Mouse (Mus musculus): Measurements from ENCODE around the gene Parg. TPM values are rescaled to one million over a fixed set of nuclear protein-coding genes. Genes with fewer than 3 reads are reported as not detected.

Parg gene
- 16.7 and 16.8 TPM in 2 replicates for polyA plus RNA-seq (2012; rRNA removed)

GRCm38 (mm10) chr14:32201791-32202451, at the start of gene Parg, which contains the start of gene Timm23:
TSS of gene Parg (plus strand) at chr14:32201949.
TSS of gene Timm23 (minus strand) at chr14:32201898.

GRCm38 (mm10) chr14:32159690-32160246, 42.0 kb upstream of the Parg start, which contains the start of gene Ncoa4:
TSS of gene Ncoa4 (plus strand) at chr14:32159865.

GRCm38 (mm10) chr14:32321732-32322685, 120.3 kb downstream of the Parg start, which contains the start of gene Ogdhl:
TSS of gene Ogdhl (plus strand) at chr14:32322019.

Other genes with a start within 250 kb of the Parg start
- 0.90 and 0.91 TPM in 2 replicates for gene Galnt15, start 173.0 kb upstream of the Parg start, polyA plus RNA-seq (2012; rRNA removed)
- gene Oxnad1, start 116.6 kb upstream of the Parg start, polyA plus RNA-seq (2012; rRNA removed) = 22.1 and 23.4 TPM in 2 replicates
- gene Dph3, start 116.2 kb upstream of the Parg start, polyA plus RNA-seq (2012; rRNA removed) = 45.1 and 50.9 TPM in 2 replicates
- not detected in 2 replicates for gene Msmb, start 59.9 kb upstream of the Parg start, polyA plus RNA-seq (2012; rRNA removed)
- 63.1 and 69.4 TPM in 2 replicates for gene Ncoa4, start 42.1 kb upstream of the Parg start, polyA plus RNA-seq (2012; rRNA removed)
- 141 and 160 TPM in 2 replicates for gene Timm23, start 51 bp upstream of the Parg start, polyA plus RNA-seq (2012; rRNA removed)
- gene Ogdhl, start 120.1 kb downstream of the Parg start, polyA plus RNA-seq (2012; rRNA removed) = 25.0 and 26.9 TPM in 2 replicates
- gene 1700024G13Rik, start 186.4 kb downstream of the Parg start, polyA plus RNA-seq (2012; rRNA removed) = 0.32 and 0.72 TPM in 2 replicates